Comparison of ENCODE assay signal across 16 mouse cellular contexts in genomic region chr1:22694514-22694913, GRCm38 (mm10).
"Had no signal": no experiment of that assay in that cellular context is flagged by ENCODE, and none has a peak within 500 bp of the region (broad histone marks: within the 10 kb centered on the region; RNA-seq: fewer than 3 reads in every experiment).

No protein-coding gene starts in this region.

- DNase-seq: liver, postnatal 0 days; lung, postnatal 10 days; right cerebral cortex, postnatal 14 days; thymus, adult 2 months; thymus, postnatal 25 days; thymus, postnatal 4 days had no signal

- H3K4me3 ChIP-seq: liver, embryonic 15.5 days; lung, embryonic 15.5 days; megakaryocyte, embryonic 14.5 days; midbrain, embryonic 13.5 days; midbrain, embryonic 15.5 days; neural tube, embryonic 12.5 days; stomach, embryonic 15.5 days had no signal

- H3K27ac ChIP-seq: liver, embryonic 15.5 days; lung, embryonic 15.5 days; macrophage; midbrain, embryonic 13.5 days; midbrain, embryonic 15.5 days; neural tube, embryonic 12.5 days; stomach, embryonic 15.5 days; stomach, postnatal 0 days had no signal

- H3K36me3 ChIP-seq: liver, embryonic 15.5 days; lung, embryonic 15.5 days; midbrain, embryonic 13.5 days; midbrain, embryonic 15.5 days; neural tube, embryonic 12.5 days; stomach, embryonic 15.5 days had no signal

- H3K9me3 ChIP-seq: liver, embryonic 15.5 days; lung, embryonic 15.5 days; megakaryocyte, embryonic 14.5 days; midbrain, embryonic 13.5 days; midbrain, embryonic 15.5 days; neural tube, embryonic 12.5 days; stomach, embryonic 15.5 days had no signal

- H3K4me2 ChIP-seq: liver, embryonic 15.5 days; lung, embryonic 15.5 days; midbrain, embryonic 11.5 days; midbrain, embryonic 13.5 days; midbrain, embryonic 15.5 days; neural tube, embryonic 12.5 days; stomach, embryonic 15.5 days had no signal

- ATAC-seq: liver, postnatal 0 days; midbrain, embryonic 13.5 days; midbrain, embryonic 15.5 days had no signal

- H3K4me1 ChIP-seq: liver, embryonic 15.5 days; megakaryocyte, embryonic 14.5 days; midbrain, embryonic 15.5 days; neural tube, embryonic 12.5 days; stomach, embryonic 15.5 days had no signal

- H3K9ac ChIP-seq: liver, embryonic 15.5 days; liver, postnatal 0 days; lung, embryonic 15.5 days; midbrain, embryonic 13.5 days; midbrain, embryonic 15.5 days; neural tube, embryonic 12.5 days; stomach, embryonic 15.5 days had no signal

- H3K27me3 ChIP-seq: liver, embryonic 15.5 days; lung, embryonic 15.5 days; megakaryocyte, embryonic 14.5 days; midbrain, embryonic 13.5 days; midbrain, embryonic 15.5 days; neural tube, embryonic 12.5 days; stomach, embryonic 15.5 days had no signal
